Mouse (Mus musculus) spleen, adult 2 months (tissue): ENCODE results near the gene Dnajb12.

Experiments
- CTCF ChIP-seq: fragments of 200-500 bp; IDR thresholded peaks from 2 replicates; pipeline ENCODE4 v1.5.1; 2011; ENCODE audit warnings: mild to moderate bottlenecking, inconsistent platforms; ENCODE audit not compliant: insufficient read depth, insufficient read length, insufficient replicate concordance; ENCODE audit errors: extremely low read depth
- POLR2A ChIP-seq: fragments of 200-500 bp; IDR thresholded peaks from 2 replicates; pipeline ENCODE4 v1.6.1; 2011; ENCODE audit warnings: low read depth, low read length, inconsistent platforms

DNA sequence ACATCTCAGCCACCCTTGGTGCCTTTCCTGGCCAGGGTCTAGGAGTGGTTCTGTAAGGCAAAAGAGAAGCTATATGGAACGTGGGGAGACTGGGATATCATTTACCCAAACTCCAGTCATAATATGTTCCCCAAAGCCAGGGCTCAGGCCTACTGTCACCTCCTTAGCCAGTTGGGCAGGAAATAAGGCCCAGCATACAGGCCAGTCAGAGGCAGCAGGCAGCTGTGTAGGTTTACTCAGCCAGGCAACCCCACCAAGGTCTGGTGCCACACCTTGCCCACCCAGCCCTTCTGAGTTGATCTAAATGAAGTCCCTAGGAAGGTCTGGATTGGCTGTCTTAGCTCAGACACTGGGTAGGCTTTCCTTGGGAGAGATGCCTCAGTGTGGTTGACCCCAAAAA is 22.1 kb downstream of the Dnajb12 start:
- TF ChIP-seq CTCF (no peak), POLR2A (no peak)
